Mouse (Mus musculus) gastrocnemius, postnatal 4 days (tissue): ENCODE results near the gene P2ry12. TPM values are rescaled to one million over a fixed set of nuclear protein-coding genes. Genes with fewer than 3 reads are reported as not detected.

Experiments used
- DNase-seq, 2 experiments: peaks; one replicate each; pipeline ENCODE4 v3.0.0; 2021 to 2022; ENCODE audit warnings: low spot score in 2 of 2, mixed read lengths in 2 of 2
- total RNA-seq, 2 experiments: library from RNA; stranded (reverse); gene quantifications; 2 replicates each; pipeline ENCODE4 v1.2.3; 2021

Gene P2ry12
- total RNA-seq, 2 experiments from 2014 or later = 4.0 TPM

GRCm38 (mm10) chr3:59243384-59243783, 19.3 kb downstream of the P2ry12 start:
- no peak for DNase-seq

- no peak for DNase-seq
Measured at GRCm38 (mm10) chr3:59234878-59235277, 27.8 kb downstream of the P2ry12 start.

GRCm38 (mm10) chr3:59230912-59231311, 31.8 kb downstream of the P2ry12 start:
- DNase-seq = no peak

GRCm38 (mm10) chr3:59228730-59229551, 33.7 kb downstream of the P2ry12 start:
- DNase-seq = no peak

GRCm38 (mm10) chr3:59227696-59228095, 35.0 kb downstream of the P2ry12 start:
- no peak for DNase-seq

GRCm38 (mm10) chr3:59225411-59225810, 37.3 kb downstream of the P2ry12 start:
- DNase-seq = no peak

GRCm38 (mm10) chr3:59222303-59222702, 40.4 kb downstream of the P2ry12 start:
- DNase-seq = no peak

GRCm38 (mm10) chr3:59219326-59219725, 43.3 kb downstream of the P2ry12 start:
- no peak for DNase-seq

GRCm38 (mm10) chr3:59217211-59217610, 45.5 kb downstream of the P2ry12 start:
- DNase-seq = no peak

- DNase-seq = no peak
Measured at GRCm38 (mm10) chr3:59212404-59212803, 50.3 kb downstream of the P2ry12 start.

GRCm38 (mm10) chr3:59211784-59212183, 50.9 kb downstream of the P2ry12 start:
- DNase-seq = no peak

GRCm38 (mm10) chr3:59210727-59211126, 51.9 kb downstream of the P2ry12 start, which contains the start of gene P2ry13:
Gene P2ry13 (minus strand): TSS chr3:59210882.
- no peak for DNase-seq

GRCm38 (mm10) chr3:59210089-59210488, 52.6 kb downstream of the P2ry12 start:
- DNase-seq = no peak

- no peak for DNase-seq
Measured at GRCm38 (mm10) chr3:59208650-59209548, 53.8 kb downstream of the P2ry12 start.

- DNase-seq = no peak
Measured at GRCm38 (mm10) chr3:59205941-59206340, 56.7 kb downstream of the P2ry12 start.

GRCm38 (mm10) chr3:59204719-59205503, 57.8 kb downstream of the P2ry12 start:
- no peak for DNase-seq

GRCm38 (mm10) chr3:59203802-59204520, 58.7 kb downstream of the P2ry12 start:
- DNase-seq = no peak

GRCm38 (mm10) chr3:59197329-59197948, 65.2 kb downstream of the P2ry12 start:
- DNase-seq = no peak

GRCm38 (mm10) chr3:59194938-59195337, 67.7 kb downstream of the P2ry12 start, which contains the start of gene Gpr87:
Gene Gpr87 (minus strand): TSS chr3:59195104.
- DNase-seq = no peak

- DNase-seq = no peak
Measured at GRCm38 (mm10) chr3:59194099-59194498, 68.6 kb downstream of the P2ry12 start.
